Mouse (Mus musculus) cerebral cortex, adult 2 months (tissue): Measurements from ENCODE around the gene Ffar2.

Experiments
- WGBS: fragments of 180-500 bp; shearing (Covaris S2); methylation state at CpG from one replicate; pipeline ENCODE4 v1.1.7; 2018; 5-methylcytosine and 5-hydroxymethylcytosine counted together

Ffar2 gene

GRCm38 (mm10) chr7:30823675-30824074 lies at the start of gene Ffar2:
TSS of gene Ffar2 (minus strand) at chr7:30823775.
- WGBS = 91% methylated on average over 18 of the region's 18 CpGs

- WGBS = 26% methylated on average over 15 of the region's 15 CpGs
These were observed 49.5 kb upstream of the Ffar2 start for GRCm38 (mm10) chr7:30873083-30873482.

GRCm38 (mm10) chr7:30863386-30863785 lies 39.8 kb upstream of the Ffar2 start:
- WGBS = 83% methylated on average over 8 of the region's 8 CpGs

GRCm38 (mm10) chr7:30861464-30861863 lies 37.9 kb upstream of the Ffar2 start, which contains the start of gene Ffar1:
TSS of gene Ffar1 (minus strand) at chr7:30861564.
- WGBS = 89% methylated on average over 12 of the region's 12 CpGs

GRCm38 (mm10) chr7:30859635-30860402 lies 36.2 kb upstream of the Ffar2 start:
- 8% methylated on average over 14 of the region's 16 CpGs for WGBS

GRCm38 (mm10) chr7:30857746-30858145 lies 34.2 kb upstream of the Ffar2 start:
- WGBS = 50% methylated on average over 1 of the region's 1 CpGs

GRCm38 (mm10) chr7:30856078-30856477 lies 32.5 kb upstream of the Ffar2 start, which contains the start of gene Ffar3:
TSS of gene Ffar3 (minus strand) at chr7:30856178.
- WGBS = 69% methylated on average over 6 of the region's 6 CpGs

- 85% methylated on average over 1 of the region's 1 CpGs for WGBS
These were observed 27.8 kb upstream of the Ffar2 start for GRCm38 (mm10) chr7:30851421-30851820.

- 66% methylated on average over 6 of the region's 6 CpGs for WGBS
These were observed 24.4 kb upstream of the Ffar2 start for GRCm38 (mm10) chr7:30847934-30848333.

GRCm38 (mm10) chr7:30847386-30847785 lies 23.8 kb upstream of the Ffar2 start:
- WGBS = 78% methylated on average over 5 of the region's 5 CpGs

- 87% methylated on average over 2 of the region's 2 CpGs for WGBS
These were observed 23.0 kb upstream of the Ffar2 start for GRCm38 (mm10) chr7:30846505-30847053.

GRCm38 (mm10) chr7:30844676-30845297 lies 21.2 kb upstream of the Ffar2 start:
- 51% methylated on average over 7 of the region's 7 CpGs for WGBS

- WGBS = 75% methylated on average over 5 of the region's 5 CpGs
These were observed 18.5 kb upstream of the Ffar2 start for GRCm38 (mm10) chr7:30842092-30842491.

- WGBS = 82% methylated on average over 4 of the region's 4 CpGs
These were observed 17.8 kb upstream of the Ffar2 start for GRCm38 (mm10) chr7:30841379-30841778.

GRCm38 (mm10) chr7:30840306-30840705 lies 16.7 kb upstream of the Ffar2 start:
- 73% methylated on average over 3 of the region's 3 CpGs for WGBS

- 46% methylated on average over 11 of the region's 11 CpGs for WGBS
These were observed 9.1 kb upstream of the Ffar2 start for GRCm38 (mm10) chr7:30832684-30833083.

GRCm38 (mm10) chr7:30832261-30832660 lies 8.7 kb upstream of the Ffar2 start:
- 79% methylated on average over 17 of the region's 17 CpGs for WGBS

- 81% methylated on average over 3 of the region's 3 CpGs for WGBS
These were observed 5.9 kb upstream of the Ffar2 start for GRCm38 (mm10) chr7:30829428-30829827.

- 91% methylated on average over 10 of the region's 10 CpGs for WGBS
These were observed 3.1 kb upstream of the Ffar2 start for GRCm38 (mm10) chr7:30826660-30827059.

- 95% methylated on average over 3 of the region's 3 CpGs for WGBS
These were observed 731 bp upstream of the Ffar2 start for GRCm38 (mm10) chr7:30824306-30824705.

GRCm38 (mm10) chr7:30821532-30821931 lies 2.0 kb downstream of the Ffar2 start:
- 71% methylated on average over 5 of the region's 5 CpGs for WGBS

GRCm38 (mm10) chr7:30820854-30821445 lies 2.6 kb downstream of the Ffar2 start:
- WGBS = 35% methylated on average over 7 of the region's 7 CpGs
